Mouse (Mus musculus): ENCODE data around the gene Zdhhc4. TPM values are rescaled to one million over a fixed set of nuclear protein-coding genes. Genes with fewer than 3 reads are reported as not detected.

Gene Zdhhc4
- polyA plus RNA-seq, 1 experiment from 2014 or later = 70.2 TPM

GRCm38 (mm10) chr5:143357564-143357963, 28.5 kb upstream of the Zdhhc4 start:
- Histone ChIP-seq H3K27me3 (ENCODE audit: poor library complexity, severe bottlenecking) (peaks cover 57% of the 10 kb centered on the region), H3K4me3 (peak overlapping the region; percentile 41), H3K9me3 (peaks cover 4% of the 10 kb centered on the region), H3K36me3 (replicated peaks) (no peaks in the 10 kb centered on the region), H3K27ac (peak overlapping the region; percentile 68), H3K4me1 (peaks cover 32% of the 10 kb centered on the region)
- no peak for DNase-seq (ENCODE audit: extremely low spot score, low spot score)
- WGBS = 3% methylated on average over 28 of the region's 28 CpGs

- Histone ChIP-seq H3K4me3 (peak within 1 kb of the TSS; percentile 41), H3K27ac (peak within 1 kb of the TSS; percentile 68), H3K9me3 (peaks cover 10% of the 10 kb centered on the region), H3K36me3 (replicated peaks) (no peaks in the 10 kb centered on the region), H3K27me3 (ENCODE audit: poor library complexity, severe bottlenecking) (peaks cover 50% of the 10 kb centered on the region), H3K4me1 (peaks cover 32% of the 10 kb centered on the region)
- WGBS = 15% methylated on average over 17 of the region's 17 CpGs
- DNase-seq (ENCODE audit: extremely low spot score, low spot score) = peak; percentile 43
Measured at GRCm38 (mm10) chr5:143356686-143357388, 27.8 kb upstream of the Zdhhc4 start, which contains the start of gene Grid2ip. Gene Grid2ip, plus strand, starts transcription at chr5:143357338.

- Histone ChIP-seq H3K4me3 (no peak overlapping the region), H3K36me3 (replicated peaks) (no peaks in the 10 kb centered on the region), H3K27ac (no peak overlapping the region), H3K9me3 (peaks cover 14% of the 10 kb centered on the region), H3K4me1 (peaks cover 26% of the 10 kb centered on the region), H3K27me3 (ENCODE audit: poor library complexity, severe bottlenecking) (peaks cover 46% of the 10 kb centered on the region)
- WGBS = 41% methylated on average over 5 of the region's 5 CpGs
- no peak for DNase-seq (ENCODE audit: extremely low spot score, low spot score)
Measured at GRCm38 (mm10) chr5:143356017-143356416, 27.0 kb upstream of the Zdhhc4 start.

- no peak for DNase-seq (ENCODE audit: extremely low spot score, low spot score)
- Histone ChIP-seq H3K4me3 (no peak overlapping the region), H3K36me3 (replicated peaks) (no peaks in the 10 kb centered on the region), H3K27me3 (ENCODE audit: poor library complexity, severe bottlenecking) (no peaks in the 10 kb centered on the region), H3K27ac (no peak overlapping the region), H3K4me1 (no peaks in the 10 kb centered on the region), H3K9me3 (peaks cover 19% of the 10 kb centered on the region; the same call in 1 of the 2 replicates)
- 74% methylated on average over 8 of the region's 8 CpGs for WGBS
Measured at GRCm38 (mm10) chr5:143346367-143346766, 17.3 kb upstream of the Zdhhc4 start.

GRCm38 (mm10) chr5:143339603-143340002, 10.5 kb upstream of the Zdhhc4 start:
- DNase-seq (ENCODE audit: extremely low spot score, low spot score) = no peak
- Histone ChIP-seq H3K4me1 (no peaks in the 10 kb centered on the region), H3K9me3 (peaks cover 5% of the 10 kb centered on the region; the same call in 1 of the 2 replicates), H3K36me3 (replicated peaks) (no peaks in the 10 kb centered on the region), H3K27me3 (ENCODE audit: poor library complexity, severe bottlenecking) (no peaks in the 10 kb centered on the region), H3K4me3 (no peak overlapping the region), H3K27ac (no peak overlapping the region)
- 60% methylated on average over 6 of the region's 6 CpGs for WGBS

- no peaks in the 10 kb centered on the region for H3K27me3 ChIP-seq (ENCODE audit: poor library complexity, severe bottlenecking)
- H3K4me1 ChIP-seq = 0 out of 2 replicates have a peak, but pooled peaks cover 3% of the 10 kb centered on the region
- no peaks in the 10 kb centered on the region for H3K9me3 ChIP-seq
- H3K36me3 ChIP-seq (replicated peaks) = no peaks in the 10 kb centered on the region
- WGBS = 68% methylated on average over 6 of the region's 6 CpGs
- no peak overlapping the region for H3K4me3 ChIP-seq
- no peak overlapping the region for H3K27ac ChIP-seq
- no peak for DNase-seq (ENCODE audit: extremely low spot score, low spot score)
Measured at GRCm38 (mm10) chr5:143336559-143336958, 7.5 kb upstream of the Zdhhc4 start.

GRCm38 (mm10) chr5:143335089-143335460, 6.0 kb upstream of the Zdhhc4 start:
- 82% methylated on average over 7 of the region's 7 CpGs for WGBS

GRCm38 (mm10) chr5:143334418-143335088, 5.5 kb upstream of the Zdhhc4 start:
- DNase-seq (ENCODE audit: extremely low spot score, low spot score) = no peak
- Histone ChIP-seq H3K27ac (no peak overlapping the region), H3K9me3 (no peaks in the 10 kb centered on the region), H3K4me1 (peaks cover 11% of the 10 kb centered on the region), H3K4me3 (no peak overlapping the region), H3K27me3 (ENCODE audit: poor library complexity, severe bottlenecking) (no peaks in the 10 kb centered on the region), H3K36me3 (replicated peaks) (no peaks in the 10 kb centered on the region)
- WGBS = 79% methylated on average over 14 of the region's 14 CpGs

More at GRCm38 (mm10) chr5:143335089-143335460, 6.0 kb upstream of the Zdhhc4 start:
- H3K27me3 ChIP-seq (ENCODE audit: poor library complexity, severe bottlenecking) = no peaks in the 10 kb centered on the region
- no peaks in the 10 kb centered on the region for H3K36me3 ChIP-seq (replicated peaks)
- peaks cover 6% of the 10 kb centered on the region for H3K4me1 ChIP-seq
- H3K27ac ChIP-seq = no peak overlapping the region
- H3K4me3 ChIP-seq = no peak overlapping the region
- H3K9me3 ChIP-seq = no peaks in the 10 kb centered on the region
- DNase-seq (ENCODE audit: extremely low spot score, low spot score) = no peak

- H3K9me3 ChIP-seq = no peaks in the 10 kb centered on the region
- no peak overlapping the region for H3K27ac ChIP-seq
- H3K4me1 ChIP-seq = peaks cover 12% of the 10 kb centered on the region
- peak; percentile 69 for DNase-seq (ENCODE audit: extremely low spot score, low spot score)
- H3K4me3 ChIP-seq = no peak overlapping the region
- WGBS = 24% methylated on average over 5 of the region's 5 CpGs
- H3K36me3 ChIP-seq (replicated peaks) = no peaks in the 10 kb centered on the region
- H3K27me3 ChIP-seq (ENCODE audit: poor library complexity, severe bottlenecking) = no peaks in the 10 kb centered on the region
Measured at GRCm38 (mm10) chr5:143333872-143334271, 4.8 kb upstream of the Zdhhc4 start.

GRCm38 (mm10) chr5:143317288-143317610, 11.8 kb downstream of the Zdhhc4 start:
- peaks cover 79% of the 10 kb centered on the region for H3K36me3 ChIP-seq (replicated peaks)
- H3K27ac ChIP-seq = no peak overlapping the region
- H3K27me3 ChIP-seq (ENCODE audit: poor library complexity, severe bottlenecking) = no peaks in the 10 kb centered on the region
- WGBS = 88% methylated on average over 8 of the region's 8 CpGs
- no peaks in the 10 kb centered on the region; the same call in 1 of the 2 replicates for H3K9me3 ChIP-seq
- no peak for DNase-seq (ENCODE audit: extremely low spot score, low spot score)
- no peak overlapping the region for H3K4me3 ChIP-seq
- H3K4me1 ChIP-seq = peaks cover 25% of the 10 kb centered on the region

- Histone ChIP-seq H3K27ac (no peak overlapping the region), H3K36me3 (replicated peaks) (peaks cover 79% of the 10 kb centered on the region), H3K9me3 (no peaks in the 10 kb centered on the region; the same call in 1 of the 2 replicates), H3K4me3 (no peak overlapping the region), H3K4me1 (peaks cover 27% of the 10 kb centered on the region), H3K27me3 (ENCODE audit: poor library complexity, severe bottlenecking) (no peaks in the 10 kb centered on the region)
- DNase-seq (ENCODE audit: extremely low spot score, low spot score) = no peak
- WGBS = 91% methylated on average over 5 of the region's 5 CpGs
Measured at GRCm38 (mm10) chr5:143316605-143317287, 12.3 kb downstream of the Zdhhc4 start.

- Histone ChIP-seq H3K4me1 (peaks cover 31% of the 10 kb centered on the region), H3K9me3 (no peaks in the 10 kb centered on the region; the same call in 1 of the 2 replicates), H3K27me3 (ENCODE audit: poor library complexity, severe bottlenecking) (no peaks in the 10 kb centered on the region), H3K36me3 (replicated peaks) (peaks cover 79% of the 10 kb centered on the region), H3K4me3 (peak overlapping the region; percentile 73), H3K27ac (peak overlapping the region; percentile 97)
- 13% methylated on average over 8 of the region's 8 CpGs for WGBS
- no peak for DNase-seq (ENCODE audit: extremely low spot score, low spot score)
Measured at GRCm38 (mm10) chr5:143315514-143315888, 13.6 kb downstream of the Zdhhc4 start.
